Mouse (Mus musculus) stomach, embryonic 16.5 days (tissue): Measurements from ENCODE around the gene Mgst2. TPM values are rescaled to one million over a fixed set of nuclear protein-coding genes. Genes with fewer than 3 reads are reported as not detected.

Experiments
- ATAC-seq: fragments of 200-750 bp; cut with Nextera tagmentation; 2 replicates; pipeline ENCODE4 v1.8.0; 2017; ENCODE audit warnings: moderate number of reproducible peaks, moderate TSS enrichment; ENCODE audit not compliant: insufficient read depth, low FRiP score
- H3K27ac ChIP-seq: fragments of 300-500 bp; sonication (generic); 2 replicates; pipeline ENCODE4 v1.5.1; 2014; ENCODE audit warnings: low read length
- H3K27me3 ChIP-seq: fragments of 300-500 bp; sonication (generic); 2 replicates; pipeline ENCODE4 v1.6.1; 2014; ENCODE audit warnings: low read length, control low read depth, mixed read lengths; ENCODE audit not compliant: control insufficient read depth, insufficient read depth
- H3K36me3 ChIP-seq: fragments of 300-500 bp; sonication (generic); 2 replicates; pipeline ENCODE4 v1.6.1; 2014; ENCODE audit warnings: low read length; ENCODE audit not compliant: control insufficient read depth, insufficient read depth
- H3K4me1 ChIP-seq: fragments of 300-500 bp; sonication (generic); 2 replicates; pipeline ENCODE4 v1.6.1; 2014; ENCODE audit warnings: low read length, control low read depth, mixed read lengths; ENCODE audit not compliant: control insufficient read depth, insufficient read depth
- H3K4me2 ChIP-seq: fragments of 300-500 bp; sonication (generic); 2 replicates; pipeline ENCODE4 v1.6.1; 2014; ENCODE audit warnings: low read depth, low read length, mixed read lengths
- H3K4me3 ChIP-seq: fragments of 300-500 bp; sonication (generic); replicated peaks from 2 replicates; pipeline ENCODE4 v1.5.1; 2014; ENCODE audit warnings: mild to moderate bottlenecking, low read length
- H3K9ac ChIP-seq: fragments of 300-500 bp; sonication (generic); 2 replicates; pipeline ENCODE4 v1.6.1; 2014; ENCODE audit warnings: low read length
- H3K9me3 ChIP-seq: fragments of 300-500 bp; sonication (generic); replicated peaks from 2 replicates; pipeline ENCODE4 v1.6.1; 2016; ENCODE audit warnings: low read length, control low read depth; ENCODE audit not compliant: control insufficient read depth
- WGBS: fragments of 180-500 bp; shearing (Covaris S2); extraction: QIAGEN DNeasy Blood & Tissue Kit; methylation state at CpG from one replicate; pipeline ENCODE4 v1.1.7; 2014; 5-methylcytosine and 5-hydroxymethylcytosine counted together
- polyA plus RNA-seq: library from polyadenylated mRNA; unstranded; fragments of >200 nt; fragmentation: Nextera tagmentation; extraction: Ambion mirVana; gene quantifications from 2 replicates; pipeline ENCODE4 v1.2.1, GENCODE M21; 2015

Mgst2 gene
- polyA plus RNA-seq, 1 experiment from 2014 or later, result 58.9 TPM

DNA sequence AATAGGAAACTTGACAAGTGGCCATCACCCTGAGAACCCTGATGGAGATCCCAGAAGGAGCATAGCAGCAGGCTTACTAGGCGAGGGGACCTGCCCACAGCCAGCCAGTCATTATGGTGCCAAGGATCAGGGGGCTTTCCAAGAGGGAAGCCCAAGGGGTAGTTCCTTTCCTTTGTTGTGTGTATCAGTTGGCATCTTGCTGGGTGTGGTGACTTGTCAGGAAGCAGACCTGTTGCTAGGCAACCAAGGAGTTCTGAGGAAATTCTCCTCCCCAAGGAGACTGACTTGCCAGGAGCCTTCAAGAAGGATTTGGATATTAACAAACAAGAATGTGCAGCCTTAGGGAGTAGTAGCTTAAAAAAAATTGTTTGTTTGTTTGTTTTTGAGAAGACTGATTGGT, 25.7 kb upstream of the Mgst2 start:
- no peak overlapping the region for H3K4me3 ChIP-seq

GRCm38 (mm10) chr3:51635960-51636359, 24.2 kb upstream of the Mgst2 start:
- Histone ChIP-seq H3K36me3 (no peaks in the 10 kb centered on the region), H3K9me3 (peaks cover 9% of the 10 kb centered on the region), H3K27ac (no peak overlapping the region), H3K4me3 (no peak overlapping the region), H3K4me2 (no peak overlapping the region), H3K4me1 (no peaks in the 10 kb centered on the region), H3K9ac (no peak overlapping the region), H3K27me3 (no peaks in the 10 kb centered on the region)
- 80% methylated on average over 2 of the region's 2 CpGs for WGBS
- ATAC-seq, result no peak

More for the DNA sequence above, 25.7 kb upstream of the Mgst2 start:
- no peaks in the 10 kb centered on the region for H3K36me3 ChIP-seq
- no peak overlapping the region for H3K4me2 ChIP-seq
- H3K27ac ChIP-seq, result no peak overlapping the region
- H3K4me1 ChIP-seq, result no peaks in the 10 kb centered on the region
- H3K9me3 ChIP-seq, result peaks cover 12% of the 10 kb centered on the region
- no peak for ATAC-seq
- no peak overlapping the region for H3K9ac ChIP-seq
- WGBS, result 84% methylated on average over 1 of the region's 1 CpGs
- H3K27me3 ChIP-seq, result no peaks in the 10 kb centered on the region

DNA sequence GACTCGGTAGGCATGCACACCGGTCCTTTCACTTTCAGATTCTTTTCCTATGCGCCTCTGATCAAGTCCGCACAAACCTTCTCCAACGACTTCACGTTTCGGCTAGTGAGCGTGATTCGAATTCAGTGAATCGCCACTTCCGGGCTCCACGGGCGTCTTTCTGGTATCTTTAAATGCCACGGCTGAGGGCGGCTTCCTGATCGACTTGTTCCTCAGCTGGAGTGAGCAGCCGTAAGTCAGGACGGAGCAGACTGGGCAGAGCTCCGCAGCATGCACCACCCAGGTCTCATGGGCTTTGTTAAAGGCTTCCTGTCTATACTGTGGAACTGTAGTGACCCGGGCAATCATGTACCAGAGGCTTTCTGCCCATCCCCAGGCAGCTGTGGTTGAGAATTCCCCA, 23.5 kb upstream of the Mgst2 start:
- Histone ChIP-seq H3K4me3 (no peak overlapping the region), H3K9ac (no peak overlapping the region), H3K9me3 (0 out of 2 replicates have a peak, but pooled peaks cover 2% of the 10 kb centered on the region), H3K27me3 (no peaks in the 10 kb centered on the region), H3K4me1 (no peaks in the 10 kb centered on the region), H3K27ac (no peak overlapping the region), H3K36me3 (no peaks in the 10 kb centered on the region), H3K4me2 (no peak overlapping the region)
- no peak for ATAC-seq
- WGBS, result 78% methylated on average over 20 of the region's 20 CpGs

GRCm38 (mm10) chr3:51637326-51637725, 22.8 kb upstream of the Mgst2 start:
- Histone ChIP-seq H3K4me2 (no peak overlapping the region), H3K9me3 (no peaks in the 10 kb centered on the region), H3K4me1 (no peaks in the 10 kb centered on the region), H3K4me3 (no peak overlapping the region), H3K27ac (no peak overlapping the region), H3K9ac (no peak overlapping the region), H3K27me3 (no peaks in the 10 kb centered on the region), H3K36me3 (no peaks in the 10 kb centered on the region)
- no peak for ATAC-seq
- WGBS, result 89% methylated on average over 6 of the region's 6 CpGs

DNA sequence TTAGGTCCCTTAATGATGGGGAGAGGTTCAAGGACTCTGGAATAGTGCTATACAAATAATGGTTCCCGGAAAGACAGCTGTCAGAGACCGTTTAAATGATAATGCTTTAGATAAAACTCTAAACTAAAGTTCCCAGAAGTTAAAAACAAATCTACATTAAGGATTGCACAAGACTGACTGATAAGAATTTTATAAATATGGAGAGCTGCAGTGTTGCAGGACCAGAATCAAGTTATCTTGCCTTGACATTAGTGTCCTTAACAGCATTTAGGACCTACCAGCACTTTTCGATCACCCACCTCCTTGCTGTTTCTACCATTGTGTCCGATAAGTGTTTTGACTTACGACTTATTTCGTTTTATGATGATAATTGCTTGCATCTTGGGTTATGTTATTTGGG, 21.9 kb upstream of the Mgst2 start:
- ATAC-seq, result no peak
- H3K4me1 ChIP-seq, result no peaks in the 10 kb centered on the region
- no peaks in the 10 kb centered on the region for H3K36me3 ChIP-seq
- WGBS, result 83% methylated on average over 6 of the region's 6 CpGs
- H3K4me2 ChIP-seq, result no peak overlapping the region
- H3K27me3 ChIP-seq, result no peaks in the 10 kb centered on the region
- no peaks in the 10 kb centered on the region for H3K9me3 ChIP-seq
- H3K9ac ChIP-seq, result no peak overlapping the region
- no peak overlapping the region for H3K27ac ChIP-seq
- H3K4me3 ChIP-seq, result no peak overlapping the region

- H3K9ac ChIP-seq, result no peak overlapping the region
Observed at GRCm38 (mm10) chr3:51645484-51645883, 14.7 kb upstream of the Mgst2 start.

GRCm38 (mm10) chr3:51646301-51646700, 13.9 kb upstream of the Mgst2 start:
- Histone ChIP-seq H3K4me2 (no peak overlapping the region), H3K9ac (no peak overlapping the region), H3K9me3 (no peaks in the 10 kb centered on the region), H3K4me3 (no peak overlapping the region), H3K27me3 (no peaks in the 10 kb centered on the region), H3K4me1 (no peaks in the 10 kb centered on the region), H3K36me3 (no peaks in the 10 kb centered on the region), H3K27ac (no peak overlapping the region)
- ATAC-seq, result no peak
- 54% methylated on average over 10 of the region's 10 CpGs for WGBS

More at GRCm38 (mm10) chr3:51645484-51645883, 14.7 kb upstream of the Mgst2 start:
- Histone ChIP-seq H3K27me3 (no peaks in the 10 kb centered on the region), H3K27ac (no peak overlapping the region), H3K4me3 (no peak overlapping the region), H3K4me1 (no peaks in the 10 kb centered on the region), H3K9me3 (no peaks in the 10 kb centered on the region), H3K36me3 (no peaks in the 10 kb centered on the region), H3K4me2 (no peak overlapping the region)
- ATAC-seq, result no peak
- WGBS, result 89% methylated on average over 6 of the region's 6 CpGs

DNA sequence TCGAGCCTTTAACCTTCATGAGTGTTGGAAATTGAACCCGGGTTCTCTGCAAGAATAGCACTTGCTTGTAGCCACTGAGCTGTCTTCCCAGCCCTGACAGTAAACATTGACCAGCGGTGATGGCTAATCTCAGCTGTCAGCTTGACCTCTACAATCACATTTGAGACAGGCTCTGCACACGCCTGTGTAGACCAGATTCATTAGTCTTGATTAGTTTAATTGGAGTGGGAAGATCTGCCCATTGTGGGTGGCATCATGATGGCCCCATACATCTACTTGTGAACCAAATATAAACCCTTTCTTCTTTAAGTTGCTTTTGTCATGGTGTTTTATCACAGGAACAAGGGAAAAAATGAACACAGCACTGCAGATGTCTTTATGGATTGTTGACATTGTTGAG, 12.8 kb upstream of the Mgst2 start:
- Histone ChIP-seq H3K9me3 (no peaks in the 10 kb centered on the region), H3K27ac (no peak overlapping the region), H3K4me3 (no peak overlapping the region), H3K9ac (no peak overlapping the region), H3K4me2 (no peak overlapping the region), H3K4me1 (peaks cover under 1% of the 10 kb centered on the region; the same call in 1 of the 2 replicates), H3K27me3 (no peaks in the 10 kb centered on the region), H3K36me3 (no peaks in the 10 kb centered on the region)
- 67% methylated on average over 4 of the region's 4 CpGs for WGBS
- no peak for ATAC-seq

- Histone ChIP-seq H3K9me3 (no peaks in the 10 kb centered on the region), H3K4me2 (peak overlapping the region; percentile 48), H3K27me3 (no peaks in the 10 kb centered on the region), H3K9ac (peak overlapping the region; percentile 49), H3K4me1 (peaks cover 8% of the 10 kb centered on the region; the same call in 1 of the 2 replicates), H3K4me3 (peak overlapping the region; percentile 27), H3K27ac (no peak overlapping the region), H3K36me3 (no peaks in the 10 kb centered on the region)
- 31% methylated on average over 15 of the region's 15 CpGs for WGBS
- ATAC-seq, result no peak
Observed at GRCm38 (mm10) chr3:51648037-51648664, 12.0 kb upstream of the Mgst2 start.
